Mouse (Mus musculus): Measurements from ENCODE around the gene Tgif2lx1.
"Not testable (repeated sequence)": the region's sequence is repeated elsewhere in the genome, so short reads cannot be mapped to it uniquely, and the experiment has no call there.

Tgif2lx1 gene

DNA sequence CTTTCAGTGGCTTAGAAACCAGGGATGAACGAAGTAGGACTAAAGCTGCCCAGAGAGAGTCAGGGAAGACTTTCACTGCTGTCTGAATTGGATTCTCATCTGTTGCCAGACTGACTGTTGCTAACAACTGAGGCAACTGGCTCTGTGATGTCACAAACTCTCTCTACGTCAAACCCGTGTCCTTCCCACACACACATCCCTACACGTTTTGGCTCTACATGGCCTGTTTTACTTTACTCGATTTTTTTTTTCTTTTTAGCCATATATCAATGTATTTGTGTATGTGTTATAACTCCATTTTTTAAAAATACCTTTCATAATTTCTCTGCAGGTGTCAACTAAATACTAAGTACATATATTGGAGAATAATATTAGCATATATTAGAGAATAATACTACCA, at the start of gene Tgif2lx1:
Gene Tgif2lx1, minus strand, starts transcription at position 101 of the 400 bp plus-strand sequence.
- ATAC-seq (ENCODE audit: insufficient number of reproducible peaks, low FRiP score, low TSS enrichment): not testable (repeated sequence)
